Mouse (Mus musculus) forebrain, embryonic 11.5 days (tissue): ENCODE measurements around the gene Gm12169. TPM values are rescaled to one million over a fixed set of nuclear protein-coding genes. Genes with fewer than 3 reads are reported as not detected.

ENCODE experiments used
- ATAC-seq: fragments of 200-750 bp; cut with Nextera tagmentation; replicated peaks from 2 replicates; pipeline ENCODE4 v1.8.0; 2017; ENCODE audit warnings: moderate TSS enrichment; ENCODE audit not compliant: low FRiP score
- DNase-seq: peaks from one replicate; pipeline ENCODE4 v3.0.0-alpha.2; 2017; ENCODE audit warnings: low spot score
- H3K27ac ChIP-seq: fragments of 300-500 bp; sonication (generic); 2 replicates; pipeline ENCODE4 v1.5.1; 2014; ENCODE audit warnings: low read depth, low read length
- H3K27me3 ChIP-seq: fragments of 300-500 bp; sonication (generic); 2 replicates; pipeline ENCODE4 v1.6.1; 2014; ENCODE audit warnings: mild to moderate bottlenecking, low read length, mixed read lengths; ENCODE audit not compliant: control insufficient read depth, insufficient read depth
- H3K36me3 ChIP-seq: fragments of 300-500 bp; sonication (generic); 2 replicates; pipeline ENCODE4 v1.6.1; 2014; ENCODE audit warnings: mild to moderate bottlenecking, low read length, moderate library complexity, mixed read lengths; ENCODE audit not compliant: control insufficient read depth, insufficient read depth
- H3K4me1 ChIP-seq: fragments of 300-500 bp; sonication (generic); replicated peaks from 2 replicates; pipeline ENCODE4 v1.6.1; 2014; ENCODE audit warnings: low read length, mixed read lengths; ENCODE audit not compliant: control insufficient read depth, insufficient read depth
- H3K4me2 ChIP-seq: fragments of 300-500 bp; sonication (generic); 2 replicates; pipeline ENCODE4 v1.6.1; 2014; ENCODE audit warnings: low read depth, mild to moderate bottlenecking, low read length, moderate library complexity, mixed read lengths; ENCODE audit not compliant: severe bottlenecking
- H3K4me3 ChIP-seq: fragments of 300-500 bp; sonication (generic); 2 replicates; pipeline ENCODE4 v1.5.1; 2014; ENCODE audit warnings: low read depth, low read length
- H3K9ac ChIP-seq: fragments of 300-500 bp; sonication (generic); 2 replicates; pipeline ENCODE4 v1.6.1; 2014; ENCODE audit warnings: low read length
- H3K9me3 ChIP-seq: fragments of 300-500 bp; sonication (generic); 2 replicates; pipeline ENCODE4 v1.6.1; 2016; ENCODE audit warnings: low read length, mixed read lengths; ENCODE audit not compliant: control insufficient read depth
- WGBS: fragments of 180-500 bp; shearing (Covaris S2); extraction: QIAGEN DNeasy Blood & Tissue Kit; methylation state at CpG from one replicate; pipeline ENCODE4 v1.1.7; 2014; 5-methylcytosine and 5-hydroxymethylcytosine counted together
- polyA plus RNA-seq: library from polyadenylated mRNA; unstranded; fragments of >200 nt; fragmentation: Nextera tagmentation; extraction: Ambion mirVana; gene quantifications from 2 replicates; pipeline ENCODE4 v1.2.1, GENCODE M21; 2014

The Gm12169 gene
- polyA plus RNA-seq, 1 experiment from 2014 or later, result not detected

- DNase-seq (no peak), ATAC-seq (no peak)
- WGBS, result 77% methylated on average over 3 of the region's 3 CpGs
- H3K27ac ChIP-seq, result no peak overlapping the region
- no peak overlapping the region for H3K4me3 ChIP-seq
- H3K4me2 ChIP-seq, result no peak overlapping the region
- H3K4me1 ChIP-seq, result no peaks in the 10 kb centered on the region
- H3K9me3 ChIP-seq, result no peaks in the 10 kb centered on the region
- no peak overlapping the region for H3K9ac ChIP-seq
- H3K36me3 ChIP-seq, result no peaks in the 10 kb centered on the region
- H3K27me3 ChIP-seq, result no peaks in the 10 kb centered on the region
These were observed 1.3 kb upstream of the Gm12169 start for GRCm38 (mm10) chr11:46522719-46523118.

- no peak overlapping the region for H3K4me2 ChIP-seq
- no peaks in the 10 kb centered on the region for H3K9me3 ChIP-seq
- H3K27me3 ChIP-seq, result no peaks in the 10 kb centered on the region
- ATAC-seq, result no peak
- H3K36me3 ChIP-seq, result no peaks in the 10 kb centered on the region
- no peak overlapping the region for H3K9ac ChIP-seq
- H3K4me1 ChIP-seq, result no peaks in the 10 kb centered on the region
- no peak overlapping the region for H3K27ac ChIP-seq
- DNase-seq, result no peak
- H3K4me3 ChIP-seq, result no peak overlapping the region
- 73% methylated on average over 4 of the region's 4 CpGs for WGBS
These were observed 6.1 kb downstream of the Gm12169 start for GRCm38 (mm10) chr11:46530149-46530548.

GRCm38 (mm10) chr11:46536978-46537377 is 13.0 kb downstream of the Gm12169 start:
- Histone ChIP-seq H3K4me3 (no peak overlapping the region), H3K27ac (no peak overlapping the region), H3K27me3 (no peaks in the 10 kb centered on the region), H3K4me2 (no peak overlapping the region), H3K36me3 (no peaks in the 10 kb centered on the region), H3K9ac (no peak overlapping the region), H3K9me3 (no peaks in the 10 kb centered on the region), H3K4me1 (no peaks in the 10 kb centered on the region)
- no peak for ATAC-seq
- DNase-seq, result no peak
- WGBS, result 77% methylated on average over 4 of the region's 4 CpGs

- no peaks in the 10 kb centered on the region for H3K36me3 ChIP-seq
- no peaks in the 10 kb centered on the region for H3K27me3 ChIP-seq
- 87% methylated on average over 2 of the region's 2 CpGs for WGBS
- H3K4me3 ChIP-seq, result no peak overlapping the region
- ATAC-seq (no peak), DNase-seq (no peak)
- no peak overlapping the region for H3K4me2 ChIP-seq
- no peaks in the 10 kb centered on the region for H3K9me3 ChIP-seq
- H3K9ac ChIP-seq, result no peak overlapping the region
- no peak overlapping the region for H3K27ac ChIP-seq
- H3K4me1 ChIP-seq, result no peaks in the 10 kb centered on the region
These were observed 19.5 kb downstream of the Gm12169 start for GRCm38 (mm10) chr11:46543530-46543929.

GRCm38 (mm10) chr11:46549721-46550120 is 25.7 kb downstream of the Gm12169 start:
- ATAC-seq (no peak), DNase-seq (no peak)
- Histone ChIP-seq H3K9ac (no peak overlapping the region), H3K27me3 (no peaks in the 10 kb centered on the region), H3K27ac (no peak overlapping the region), H3K36me3 (no peaks in the 10 kb centered on the region), H3K4me2 (no peak overlapping the region), H3K4me3 (no peak overlapping the region), H3K9me3 (no peaks in the 10 kb centered on the region), H3K4me1 (no peaks in the 10 kb centered on the region)
- WGBS, result 87% methylated on average over 4 of the region's 4 CpGs

GRCm38 (mm10) chr11:46552741-46553140 is 28.7 kb downstream of the Gm12169 start:
- Histone ChIP-seq H3K9ac (no peak overlapping the region), H3K27me3 (no peaks in the 10 kb centered on the region), H3K4me3 (no peak overlapping the region), H3K4me1 (no peaks in the 10 kb centered on the region), H3K36me3 (no peaks in the 10 kb centered on the region), H3K4me2 (no peak overlapping the region), H3K27ac (no peak overlapping the region), H3K9me3 (no peaks in the 10 kb centered on the region)
- WGBS, result 93% methylated on average over 3 of the region's 3 CpGs
- ATAC-seq, result no peak
- DNase-seq, result no peak

GRCm38 (mm10) chr11:46561096-46561495 is 37.1 kb downstream of the Gm12169 start:
- no peaks in the 10 kb centered on the region for H3K9me3 ChIP-seq
- H3K9ac ChIP-seq, result no peak overlapping the region
- H3K4me3 ChIP-seq, result no peak overlapping the region
- H3K4me2 ChIP-seq, result no peak overlapping the region
- no peaks in the 10 kb centered on the region for H3K27me3 ChIP-seq
- DNase-seq, result no peak
- WGBS, result 90% methylated on average over 4 of the region's 4 CpGs
- no peak for ATAC-seq
- no peaks in the 10 kb centered on the region for H3K36me3 ChIP-seq
- no peaks in the 10 kb centered on the region for H3K4me1 ChIP-seq
- no peak overlapping the region for H3K27ac ChIP-seq

GRCm38 (mm10) chr11:46564671-46565070 is 40.7 kb downstream of the Gm12169 start:
- Histone ChIP-seq H3K9ac (no peak overlapping the region), H3K9me3 (no peaks in the 10 kb centered on the region), H3K4me3 (no peak overlapping the region), H3K27ac (no peak overlapping the region), H3K27me3 (no peaks in the 10 kb centered on the region), H3K4me1 (no peaks in the 10 kb centered on the region), H3K4me2 (no peak overlapping the region), H3K36me3 (no peaks in the 10 kb centered on the region)
- DNase-seq, result no peak
- ATAC-seq, result no peak
- WGBS, result 80% methylated on average over 1 of the region's 1 CpGs

- H3K27ac ChIP-seq, result no peak overlapping the region
- ATAC-seq, result no peak
- H3K4me2 ChIP-seq, result no peak overlapping the region
- no peaks in the 10 kb centered on the region for H3K9me3 ChIP-seq
- no peaks in the 10 kb centered on the region for H3K4me1 ChIP-seq
- no peak for DNase-seq
- no peak overlapping the region for H3K9ac ChIP-seq
- H3K4me3 ChIP-seq, result no peak overlapping the region
- H3K36me3 ChIP-seq, result no peaks in the 10 kb centered on the region
- 90% methylated on average over 2 of the region's 2 CpGs for WGBS
- no peaks in the 10 kb centered on the region for H3K27me3 ChIP-seq
These were observed 42.0 kb downstream of the Gm12169 start for GRCm38 (mm10) chr11:46565967-46566366.
